Mouse (Mus musculus): ENCODE results near the gene Gm10134.
"Not testable (repeated sequence)": the region's sequence is repeated elsewhere in the genome, so short reads cannot be mapped to it uniquely, and the experiment has no call there.

Gm10134 gene

DNA sequence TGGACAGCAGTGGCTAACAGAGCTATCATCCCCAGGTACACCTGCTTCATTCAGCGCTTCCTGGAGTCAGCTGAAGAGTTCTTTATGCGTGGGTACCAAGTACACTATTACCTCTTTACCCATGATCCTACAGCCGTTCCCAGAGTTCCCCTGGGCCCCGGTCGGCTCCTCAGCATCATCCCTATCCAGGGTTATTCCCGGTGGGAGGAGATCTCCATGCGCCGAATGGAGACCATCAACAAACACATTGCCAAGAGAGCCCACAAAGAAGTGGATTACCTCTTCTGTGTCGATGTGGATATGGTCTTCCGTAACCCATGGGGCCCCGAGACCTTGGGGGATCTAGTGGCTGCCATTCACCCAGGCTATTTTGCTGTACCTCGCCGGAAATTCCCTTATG, 1.2 kb upstream of the Gm10134 start:
- no peak for DNase-seq (ENCODE audit: low read depth)

DNA sequence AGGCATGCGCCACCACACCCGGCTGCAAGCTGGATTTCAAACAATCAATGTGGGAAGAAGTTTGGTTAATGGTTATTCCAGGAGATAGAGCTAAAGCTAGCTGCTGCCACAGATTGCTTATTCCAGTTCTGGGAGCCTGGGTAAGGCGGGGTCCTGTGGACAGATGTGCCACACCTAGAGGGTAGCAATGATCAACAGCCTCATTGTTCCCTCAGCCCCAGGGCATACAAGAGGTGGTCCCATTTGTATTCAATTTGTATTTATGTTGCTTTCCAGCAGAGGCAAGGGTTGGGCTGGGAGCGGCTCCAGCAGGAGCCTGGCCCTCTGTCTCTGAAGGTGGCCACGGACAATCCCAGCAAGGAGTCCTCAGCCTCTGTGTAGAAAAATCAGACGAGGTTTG, 396 bp downstream of the Gm10134 start:
- DNase-seq (ENCODE audit: low read depth) = no peak

DNA sequence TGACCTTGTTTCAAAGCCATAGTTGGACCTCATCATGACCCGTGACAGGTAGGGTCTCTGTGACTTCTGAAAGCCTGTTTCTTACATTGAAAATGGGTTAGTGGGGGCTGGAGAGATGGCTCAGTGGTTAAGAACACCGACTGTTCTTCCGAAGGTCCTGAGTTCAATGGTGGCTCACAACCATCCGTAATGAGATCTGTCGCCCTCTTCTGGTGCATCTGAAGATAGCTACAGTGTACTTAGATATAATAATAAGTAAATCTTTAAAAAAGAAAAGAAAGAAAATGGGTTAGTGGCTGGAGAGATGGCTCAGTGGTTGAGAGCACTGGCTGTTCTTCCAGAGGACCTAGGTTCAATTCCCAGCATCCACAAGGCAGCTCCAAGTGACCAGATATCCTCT, 5.7 kb downstream of the Gm10134 start:
- DNase-seq (ENCODE audit: low read depth) = not testable (repeated sequence)

GRCm38 (mm10) chr2:28512798-28513401, 7.0 kb downstream of the Gm10134 start, which contains the start of gene Ralgds:
TSS of gene Ralgds (plus strand) at chr2:28513125.
- no peak for DNase-seq (ENCODE audit: low read depth)

DNA sequence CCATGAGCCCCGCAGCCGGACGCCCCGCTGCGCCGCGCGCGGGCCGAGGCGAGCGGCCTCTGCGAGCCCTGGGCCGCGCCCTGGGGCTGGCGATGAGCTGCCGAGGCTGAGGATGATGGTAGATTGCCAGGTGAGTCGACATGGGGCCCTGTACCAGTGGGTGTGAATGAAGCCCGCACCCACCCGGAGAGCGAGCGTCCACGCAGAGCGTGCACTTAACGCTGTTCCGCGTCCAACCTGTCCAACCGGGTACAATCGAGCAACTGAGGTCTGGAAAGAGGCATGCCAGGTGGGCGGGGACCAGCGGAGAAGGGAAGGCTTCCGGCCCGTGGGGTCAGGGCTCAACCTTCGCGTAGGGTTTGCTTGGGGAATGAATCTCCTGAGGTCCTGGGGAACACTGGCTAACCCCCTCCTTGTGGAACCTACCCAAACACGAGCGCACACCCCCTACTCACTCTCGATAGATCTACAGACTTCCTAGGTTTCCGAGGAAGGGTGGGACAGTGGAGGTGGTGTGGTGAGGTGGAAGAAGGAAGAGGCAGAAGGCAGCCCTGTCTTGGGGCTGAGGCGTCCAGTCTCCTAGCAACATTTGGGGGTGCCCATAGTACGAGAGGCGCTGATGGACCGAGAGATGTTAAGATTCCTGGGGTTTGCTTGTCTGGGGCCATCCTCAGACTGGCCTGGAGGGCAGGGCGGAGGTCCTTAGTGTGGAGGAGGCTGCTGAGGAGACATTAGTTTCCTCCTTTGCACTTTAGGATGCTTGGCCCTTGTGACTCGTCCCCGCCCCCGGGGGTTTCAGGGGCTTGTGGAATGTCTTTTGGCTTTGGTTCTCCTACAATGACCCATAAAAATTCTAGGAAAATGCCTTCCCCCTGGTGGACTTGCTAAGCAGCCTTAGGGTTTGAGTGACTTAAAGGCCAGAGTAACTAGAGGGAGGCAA, 7.8 kb downstream of the Gm10134 start:
- DNase-seq (ENCODE audit: low read depth) = no peak

DNA sequence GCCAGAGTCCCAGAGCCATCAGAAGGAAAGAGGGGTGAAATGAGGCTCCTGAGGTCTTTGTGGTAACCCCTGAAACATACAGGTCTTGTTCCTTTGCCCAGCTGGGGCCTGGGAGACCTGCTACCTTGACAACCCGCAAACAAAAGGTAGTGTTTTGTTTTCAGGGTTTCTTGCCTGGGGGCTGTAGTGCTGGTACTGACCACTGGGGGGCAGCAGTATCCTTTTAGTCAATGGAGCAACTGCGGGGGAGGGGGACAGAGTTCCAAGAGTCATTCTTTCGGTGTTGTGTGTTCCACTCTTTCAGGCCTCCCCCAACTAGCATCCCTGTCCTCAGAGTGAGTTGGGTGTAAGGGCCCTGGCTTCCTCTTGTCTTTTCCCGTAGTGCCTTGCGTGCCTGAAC, 8.6 kb downstream of the Gm10134 start:
- peak; percentile 63 for DNase-seq (ENCODE audit: low read depth)

- DNase-seq (ENCODE audit: low read depth) = peak; percentile 75
These were observed 11.5 kb downstream of the Gm10134 start for GRCm38 (mm10) chr2:28517206-28517909.

GRCm38 (mm10) chr2:28518231-28518630, 12.3 kb downstream of the Gm10134 start:
- DNase-seq (ENCODE audit: low read depth) = no peak

DNA sequence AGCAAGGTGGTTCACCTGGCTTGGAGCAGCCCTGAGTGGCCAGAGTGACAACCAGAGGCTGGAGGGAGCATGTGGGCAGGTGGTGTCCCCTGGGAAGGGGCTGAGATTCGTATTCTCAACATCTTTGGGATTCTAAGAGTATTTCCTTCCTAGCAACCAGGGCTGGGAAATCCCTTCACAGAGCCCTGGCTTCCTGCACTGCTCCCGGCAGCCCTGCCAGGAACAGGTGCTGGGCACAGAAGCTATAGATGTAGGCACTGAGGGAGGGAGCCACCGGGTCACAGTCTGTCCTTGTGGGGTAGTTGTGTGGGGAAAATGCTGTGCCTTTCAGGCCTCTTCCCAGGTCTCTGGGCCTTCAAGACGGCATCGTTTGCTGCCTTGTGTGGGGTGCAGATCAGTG, 14.7 kb downstream of the Gm10134 start:
- no peak for DNase-seq (ENCODE audit: low read depth)

DNA sequence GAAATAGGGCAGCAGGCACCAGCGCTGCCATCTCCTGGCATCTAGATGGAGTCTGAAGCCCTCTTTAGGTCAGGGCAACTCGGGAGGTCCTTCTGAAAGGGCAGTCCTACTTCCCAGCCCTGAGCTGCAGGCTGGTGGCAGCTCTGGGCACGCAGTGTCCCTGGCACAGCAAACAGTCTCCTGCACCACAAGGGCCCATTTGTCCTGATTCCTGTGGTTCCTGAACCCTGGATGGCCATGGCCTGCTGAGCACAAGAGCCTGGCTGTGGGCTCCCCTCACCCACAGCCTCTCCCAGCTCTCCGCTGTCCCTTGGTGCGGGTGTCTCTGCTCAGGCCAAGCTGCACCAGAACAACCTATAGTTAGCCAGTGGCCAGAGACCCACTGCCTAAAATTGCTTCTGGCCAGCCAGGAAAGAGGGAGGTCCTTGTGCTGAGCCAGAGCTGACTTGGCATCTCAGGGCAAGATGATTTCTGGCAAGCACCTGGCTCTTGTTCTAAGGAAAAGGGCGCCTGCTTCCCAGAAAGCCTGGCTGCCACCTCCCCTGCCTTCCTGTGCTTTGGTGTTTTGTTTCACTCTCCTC, 15.8 kb downstream of the Gm10134 start:
- no peak for DNase-seq (ENCODE audit: low read depth)

DNA sequence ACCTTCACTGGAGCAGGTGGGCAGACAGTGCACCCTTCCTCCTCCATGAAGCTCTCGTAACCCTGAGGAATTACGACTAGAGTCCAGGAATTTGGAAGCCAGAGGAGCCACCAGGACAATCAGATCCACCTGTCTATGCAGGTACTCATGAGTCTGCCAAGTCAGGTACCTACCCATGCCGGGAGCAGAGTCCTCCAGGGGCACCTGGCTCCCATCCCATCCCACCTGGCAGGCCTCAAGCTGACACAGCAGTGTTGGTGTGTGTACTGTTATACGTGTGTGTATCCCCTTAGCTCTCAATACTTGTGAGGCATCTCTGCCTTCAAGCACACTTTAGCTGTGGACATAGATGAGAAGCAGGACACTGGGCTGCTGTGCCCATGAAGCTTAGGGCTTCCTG, 16.3 kb downstream of the Gm10134 start:
- DNase-seq (ENCODE audit: low read depth) = no peak

DNA sequence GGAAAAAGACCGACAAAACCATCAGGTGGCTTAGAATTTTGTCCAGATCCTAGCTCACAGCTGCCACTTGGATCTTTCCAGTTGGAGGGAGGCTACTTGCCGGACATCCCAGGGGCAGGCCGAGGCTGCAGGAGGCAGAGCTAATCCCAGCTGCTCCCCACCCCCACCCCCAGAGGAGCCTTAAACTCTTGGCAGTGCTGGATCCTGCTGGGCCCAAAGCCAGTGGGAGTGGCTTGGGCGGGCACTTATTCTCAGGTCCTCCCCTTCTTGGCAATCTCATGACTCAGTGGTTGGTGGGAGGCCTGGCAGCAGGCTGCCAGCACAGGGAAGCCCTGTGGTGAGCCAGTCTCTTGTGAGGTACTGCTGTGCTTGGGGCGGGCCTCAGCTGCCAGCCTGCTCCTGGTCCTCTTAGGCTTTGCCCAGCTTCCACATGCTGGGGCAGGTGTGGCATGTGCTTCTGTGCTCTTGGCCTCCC, 17.8 kb downstream of the Gm10134 start:
- DNase-seq (ENCODE audit: low read depth) = no peak

DNA sequence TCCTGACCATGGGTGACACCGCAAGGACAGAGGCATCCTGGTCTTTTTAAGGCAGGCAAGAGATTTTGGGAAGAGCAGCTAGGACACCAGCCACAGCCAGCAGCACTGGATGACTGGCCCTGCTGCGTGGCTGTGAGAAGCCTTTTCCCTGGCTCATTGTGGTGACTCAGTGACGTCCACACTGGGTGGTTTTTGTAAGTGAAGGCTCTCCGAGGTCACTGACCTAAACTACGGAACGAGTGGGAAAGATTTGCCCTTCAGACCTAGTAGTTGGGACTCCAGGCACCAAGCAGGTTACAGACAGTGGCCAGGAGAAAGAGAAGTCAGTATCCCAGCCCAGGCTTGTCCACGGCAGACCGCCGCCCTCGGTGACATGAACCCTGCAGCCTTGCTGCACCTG, 18.5 kb downstream of the Gm10134 start:
- no peak for DNase-seq (ENCODE audit: low read depth)

- no peak for DNase-seq (ENCODE audit: low read depth)
These were observed 19.5 kb downstream of the Gm10134 start for GRCm38 (mm10) chr2:28525219-28525942.

GRCm38 (mm10) chr2:28525943-28526876, 20.3 kb downstream of the Gm10134 start:
- DNase-seq (ENCODE audit: low read depth) = no peak

- no peak for DNase-seq (ENCODE audit: low read depth)
These were observed 21.8 kb downstream of the Gm10134 start for GRCm38 (mm10) chr2:28527436-28528353.

- DNase-seq (ENCODE audit: low read depth) = no peak
These were observed 22.4 kb downstream of the Gm10134 start for GRCm38 (mm10) chr2:28528354-28528730.

GRCm38 (mm10) chr2:28529856-28530255, 24.0 kb downstream of the Gm10134 start:
- no peak for DNase-seq (ENCODE audit: low read depth)

DNA sequence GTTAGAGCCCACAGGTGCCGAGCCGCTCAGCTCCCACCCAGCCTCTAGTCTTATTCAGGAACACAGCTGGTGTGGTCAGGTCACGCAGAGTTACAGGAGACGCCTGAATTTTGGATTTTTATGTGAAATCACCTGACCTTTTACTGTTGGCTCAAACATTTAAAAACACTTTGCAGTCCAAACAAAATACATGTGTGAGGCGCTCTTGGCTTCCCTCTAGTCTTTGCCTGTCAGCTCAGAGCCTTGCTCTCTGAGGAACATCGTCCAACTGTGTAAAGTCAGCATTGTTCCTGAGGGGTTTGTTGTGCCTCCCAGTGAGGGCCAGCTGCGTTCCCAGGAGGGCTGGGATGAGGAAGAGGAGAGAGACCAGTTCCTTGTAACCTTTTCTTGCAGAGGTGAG, 24.4 kb downstream of the Gm10134 start:
- DNase-seq (ENCODE audit: low read depth) = no peak
